Mouse (Mus musculus): ENCODE data around the gene Ptk6. TPM values are rescaled to one million over a fixed set of nuclear protein-coding genes. Genes with fewer than 3 reads are reported as not detected.
"Not testable (repeated sequence)": the region's sequence is repeated elsewhere in the genome, so short reads cannot be mapped to it uniquely, and the experiment has no call there.

Gene Ptk6
- total RNA-seq, 2 experiments from 2014 or later: 0.10 TPM; not detected in 1

DNA sequence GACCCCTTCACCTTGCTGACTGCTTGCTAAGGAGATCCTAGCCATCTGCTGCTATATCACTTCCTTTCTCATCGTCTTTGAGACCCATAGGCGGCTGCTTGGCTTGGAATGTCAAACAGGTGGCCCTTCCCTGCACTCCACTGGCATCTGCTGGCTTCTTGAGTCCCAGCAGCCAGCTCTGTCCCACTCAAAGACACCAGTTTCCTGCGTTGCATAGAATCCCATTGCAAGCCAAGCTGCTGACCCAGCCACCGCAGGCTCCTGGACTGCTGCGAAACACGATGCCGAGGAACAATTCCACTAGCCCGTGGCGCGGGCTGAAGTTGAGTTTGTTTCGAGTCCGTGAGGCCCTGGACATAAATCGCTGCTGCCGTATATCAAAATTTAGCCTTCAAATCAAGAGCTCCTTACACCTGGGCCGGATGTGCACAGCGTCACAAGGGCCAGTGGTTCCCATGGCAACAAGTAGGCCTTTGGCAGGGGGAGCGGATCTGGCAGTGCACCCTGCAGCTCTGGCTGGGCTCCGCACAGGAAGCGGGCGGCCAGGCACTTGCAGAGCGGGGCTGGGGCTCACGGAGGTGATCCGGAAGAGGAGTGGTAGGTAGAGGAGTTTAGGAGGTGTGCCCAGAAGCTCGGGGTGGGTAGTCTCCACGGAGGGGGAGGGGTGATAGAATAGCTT, 17.1 kb upstream of the Ptk6 start, which contains the start of gene Fndc11:
Gene Fndc11, plus strand, starts transcription at position 476 of the 679 bp plus-strand sequence.
- DNase-seq (ENCODE audit: low spot score in 2 of 2): peak in 1 of 2 experiments; percentile 58

- DNase-seq (ENCODE audit: low spot score in 2 of 2): no peak
These were observed 16.4 kb upstream of the Ptk6 start for GRCm38 (mm10) chr2:181218881-181219485.

DNA sequence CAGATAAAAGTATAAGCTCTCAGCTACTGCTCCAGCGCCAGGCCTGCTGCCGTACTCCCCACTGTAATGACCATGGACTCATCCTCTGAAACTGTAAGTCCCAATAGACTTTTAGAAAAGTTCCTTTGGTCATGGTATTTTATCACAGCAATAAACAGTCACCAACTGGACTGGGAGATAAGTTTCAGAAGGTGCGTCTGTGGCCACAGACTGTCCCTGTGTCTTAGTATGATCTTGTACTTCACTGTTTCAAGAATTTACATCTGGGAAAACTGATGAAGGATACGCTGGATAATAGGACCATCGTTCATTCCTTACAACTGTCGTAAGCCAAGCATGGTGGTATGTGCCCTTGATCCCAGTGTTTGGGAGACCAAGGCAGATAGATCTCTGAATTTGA, 13.4 kb upstream of the Ptk6 start:
- no peak for DNase-seq (ENCODE audit: low spot score in 2 of 2)

DNA sequence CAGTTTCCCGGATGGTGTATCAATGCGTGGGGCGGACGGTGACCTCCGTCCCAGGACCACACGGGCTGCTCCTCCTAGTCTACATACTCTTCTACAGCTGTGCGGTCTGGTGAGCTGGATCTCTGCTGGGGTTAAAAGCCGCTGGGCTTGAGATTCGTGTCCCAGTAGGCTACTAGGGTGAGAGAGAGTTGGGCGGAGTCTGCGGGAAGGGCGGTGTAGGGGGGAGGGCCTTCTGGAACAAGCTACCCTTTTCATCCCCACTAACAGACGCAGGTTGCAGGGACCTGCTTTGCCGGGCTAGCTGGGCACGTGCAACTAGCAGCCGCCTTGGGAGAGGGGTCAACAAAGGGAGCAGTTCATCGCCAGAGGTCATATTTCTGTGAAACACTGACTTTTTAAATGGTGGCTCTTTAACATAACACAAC, 10.4 kb upstream of the Ptk6 start, which contains the start of gene Srms:
Gene Srms, minus strand, starts transcription at position 165 of the 425 bp plus-strand sequence.
- no peak for DNase-seq (ENCODE audit: low spot score in 2 of 2)

- DNase-seq (ENCODE audit: low spot score in 2 of 2): no peak
These were observed 9.9 kb upstream of the Ptk6 start for GRCm38 (mm10) chr2:181212389-181213020.

DNA sequence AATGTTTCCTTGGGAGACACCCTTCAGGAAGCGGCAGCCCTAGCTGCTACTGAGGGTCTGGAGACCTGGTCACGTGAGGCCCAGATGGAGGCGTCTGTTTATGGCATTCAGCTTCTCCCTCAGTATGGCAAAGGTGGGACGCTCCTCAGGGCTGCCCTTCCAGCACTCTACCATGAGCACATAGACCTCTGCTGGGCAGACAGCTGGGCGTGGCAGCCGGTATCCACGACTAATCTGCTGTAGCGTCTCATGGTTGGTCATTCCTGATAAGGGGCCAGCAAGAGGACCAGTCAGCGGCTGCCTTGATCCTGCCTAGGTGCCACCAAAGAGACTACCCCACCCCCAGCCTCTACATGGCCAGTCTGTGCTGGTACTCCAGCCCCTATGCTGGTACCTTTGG, 3.5 kb upstream of the Ptk6 start:
- no peak for DNase-seq (ENCODE audit: low spot score in 2 of 2)

- DNase-seq (ENCODE audit: low spot score in 2 of 2): no peak
These were observed 3.1 kb upstream of the Ptk6 start for GRCm38 (mm10) chr2:181205678-181206077.

GRCm38 (mm10) chr2:181202886-181203285, 297 bp upstream of the Ptk6 start:
- no peak for DNase-seq (ENCODE audit: low spot score in 2 of 2)

DNA sequence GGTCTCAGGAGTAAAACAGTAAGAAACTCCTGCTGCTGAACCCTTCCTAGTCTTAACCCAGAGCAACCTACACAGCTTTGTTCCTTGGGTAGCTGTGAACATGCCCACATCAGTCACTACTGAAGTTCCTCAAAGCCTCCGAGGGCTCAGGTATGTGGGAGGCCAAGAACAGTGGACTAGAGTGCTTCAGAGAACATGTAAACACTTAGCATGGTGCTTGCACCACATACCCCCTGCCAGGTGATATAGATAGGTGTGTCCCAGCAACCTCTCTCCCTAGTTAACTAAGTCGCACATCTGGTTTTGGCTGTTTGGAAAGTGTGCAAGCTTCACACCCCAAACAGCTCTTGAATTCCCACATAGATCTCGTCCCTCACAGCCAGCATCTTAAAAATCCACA, 983 bp downstream of the Ptk6 start:
- no peak for DNase-seq (ENCODE audit: low spot score in 2 of 2)

GRCm38 (mm10) chr2:181196628-181197300, 5.8 kb downstream of the Ptk6 start:
- DNase-seq (ENCODE audit: low spot score in 2 of 2): no peak

DNA sequence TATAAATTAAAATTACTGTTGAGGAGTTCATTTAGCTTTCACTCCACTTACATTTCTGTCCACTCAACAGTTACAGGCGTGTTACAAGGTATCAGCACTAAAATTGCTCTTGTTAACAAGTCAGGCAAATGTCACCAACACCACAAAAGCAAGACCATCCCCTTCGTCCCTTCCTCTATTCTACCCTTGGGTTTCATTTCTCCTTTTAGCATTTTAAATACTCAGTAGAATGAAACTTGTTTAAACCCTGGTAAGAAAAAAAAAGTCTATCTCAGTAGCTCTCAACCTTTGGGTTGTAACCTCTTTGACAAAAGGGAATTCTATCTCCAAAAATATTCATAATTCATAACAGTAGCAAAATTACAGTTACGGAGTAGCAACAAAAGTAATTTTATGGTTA, 9.5 kb downstream of the Ptk6 start:
- DNase-seq (ENCODE audit: low spot score in 2 of 2): no peak

DNA sequence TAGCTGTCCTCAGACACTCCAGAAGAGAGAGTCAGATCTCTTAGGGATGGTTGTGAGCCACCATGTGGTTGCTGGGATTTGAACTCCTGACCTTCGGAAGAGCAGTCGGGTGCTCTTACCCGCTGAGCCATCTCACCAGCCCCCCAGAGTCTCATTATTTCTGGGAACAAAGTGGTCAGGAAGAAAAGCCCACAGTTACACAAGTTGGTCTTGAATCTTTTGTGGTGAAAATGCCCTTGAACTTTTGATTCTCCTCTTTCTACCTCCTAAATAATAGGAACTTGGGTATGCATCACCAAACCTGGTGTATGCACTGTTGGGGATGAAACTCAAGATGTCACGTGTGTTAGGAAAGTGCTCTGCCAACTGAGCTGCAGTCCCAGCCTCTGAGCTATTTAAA, 10.7 kb downstream of the Ptk6 start:
- no peak for DNase-seq (ENCODE audit: low spot score in 2 of 2)

DNA sequence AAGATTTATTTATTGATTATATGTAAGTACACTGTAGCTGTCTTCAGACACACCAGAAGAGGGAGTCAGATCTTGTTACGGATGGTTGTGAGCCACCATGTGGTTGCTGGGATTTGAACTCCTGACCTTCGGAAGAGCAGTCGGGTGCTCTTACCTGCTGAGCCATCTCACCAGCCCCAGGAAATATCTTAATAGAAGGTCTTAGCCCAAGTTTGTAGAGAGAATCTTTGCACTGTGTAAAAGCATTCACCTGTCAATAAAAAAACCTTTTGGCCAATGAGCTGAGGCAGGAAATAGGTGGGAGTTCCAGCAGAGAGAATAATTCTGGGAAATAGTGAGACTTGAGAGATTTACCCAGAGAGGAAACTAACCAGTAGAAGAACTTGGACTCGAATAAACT, 11.2 kb downstream of the Ptk6 start:
- not testable (repeated sequence) for DNase-seq (ENCODE audit: low spot score in 2 of 2)

DNA sequence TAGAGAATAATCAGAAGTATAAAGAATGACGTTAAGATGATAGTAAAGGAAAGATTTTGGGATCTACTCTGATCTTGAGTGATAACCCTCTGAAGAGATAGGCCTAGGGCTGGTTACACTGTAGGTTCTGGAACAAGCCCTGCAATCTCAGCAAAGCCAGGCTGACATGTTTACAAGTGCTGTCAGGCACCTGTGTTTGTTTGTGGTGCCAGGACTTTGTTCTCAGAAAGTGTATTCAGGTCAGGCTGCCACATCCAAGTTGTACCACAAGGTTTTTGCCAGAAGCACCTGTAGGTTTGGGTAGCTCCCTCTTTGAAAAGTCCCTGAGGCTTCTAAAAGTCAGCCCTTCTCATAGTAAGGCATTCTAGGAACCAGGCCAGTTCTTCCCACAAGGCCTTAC, 13.3 kb downstream of the Ptk6 start:
- no peak for DNase-seq (ENCODE audit: low spot score in 2 of 2)

GRCm38 (mm10) chr2:181188681-181189080, 13.9 kb downstream of the Ptk6 start:
- DNase-seq (ENCODE audit: low spot score in 2 of 2): no peak

DNA sequence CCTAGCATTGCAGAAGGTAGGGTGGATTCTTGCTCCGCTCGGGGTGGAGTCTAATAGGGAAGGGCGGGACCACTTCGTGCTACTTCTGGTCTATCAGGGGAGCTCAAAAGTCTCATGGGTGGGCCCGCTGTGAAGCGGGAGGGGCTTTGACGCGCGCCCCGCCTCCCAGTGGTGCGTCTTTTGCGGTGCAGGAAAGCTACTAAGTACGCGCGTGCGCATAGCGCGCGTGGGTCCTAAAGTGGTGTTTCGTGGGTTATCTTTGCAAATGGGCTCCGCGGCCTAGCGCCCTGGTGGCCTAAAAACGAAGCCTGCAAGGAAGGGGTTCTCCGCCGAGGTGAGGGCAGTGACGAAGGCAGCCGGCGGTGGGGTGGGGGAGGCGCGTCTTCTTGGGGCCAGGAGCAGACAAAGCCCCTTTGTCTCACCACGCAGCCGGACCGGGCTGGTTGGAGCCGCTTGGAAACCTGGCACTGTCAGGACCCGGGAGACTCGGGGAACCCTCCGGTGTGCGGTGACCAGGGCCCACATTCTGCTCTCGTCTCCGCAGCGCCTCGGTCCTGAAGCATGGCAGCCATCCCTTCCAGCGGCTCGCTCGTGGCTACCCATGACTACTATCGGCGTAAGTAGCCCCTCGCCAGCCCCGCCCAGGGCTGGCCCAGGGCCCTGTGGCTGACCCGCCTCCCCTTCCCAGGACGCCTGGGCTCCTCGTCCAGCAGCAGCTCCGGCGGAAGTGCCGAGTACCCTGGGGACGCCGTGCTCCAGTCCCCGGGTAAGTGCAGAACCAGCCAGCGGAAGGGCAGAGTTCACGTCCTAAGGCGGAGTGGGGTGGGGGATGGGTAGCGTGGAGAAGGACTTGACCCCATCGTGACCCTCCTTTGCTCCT, 15.2 kb downstream of the Ptk6 start, which contains the start of gene Ppdpf:
Gene Ppdpf, plus strand, starts transcription at position 127 of the 880 bp plus-strand sequence.
- DNase-seq (ENCODE audit: low spot score in 2 of 2): peak; percentile 77 to 89

DNA sequence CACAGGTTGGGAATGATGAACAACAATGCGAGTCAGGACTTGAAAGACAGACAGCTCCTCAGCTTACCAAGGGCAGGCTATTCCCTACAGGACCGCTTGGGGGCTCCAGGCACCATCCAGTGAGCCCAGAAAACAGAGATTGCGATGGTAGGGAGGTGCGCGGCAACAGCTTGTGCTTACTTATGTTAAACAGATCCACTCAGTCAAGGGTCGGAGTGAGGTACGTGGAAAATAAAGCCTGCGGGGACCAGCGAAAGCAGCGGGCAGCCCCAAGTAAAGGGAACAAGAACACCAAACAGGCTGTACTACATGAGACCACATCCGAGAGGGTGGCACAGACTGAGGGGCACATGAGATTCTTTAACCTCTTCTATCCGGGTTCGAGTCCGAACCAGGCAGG, 16.0 kb downstream of the Ptk6 start:
- DNase-seq (ENCODE audit: low spot score in 2 of 2): peak; percentile 50 to 81

GRCm38 (mm10) chr2:181180898-181181297, 21.7 kb downstream of the Ptk6 start:
- no peak for DNase-seq (ENCODE audit: low spot score in 2 of 2)

- no peak for DNase-seq (ENCODE audit: low spot score in 2 of 2)
These were observed 24.1 kb downstream of the Ptk6 start for GRCm38 (mm10) chr2:181178471-181178870.

- DNase-seq (ENCODE audit: low spot score in 2 of 2): no peak
These were observed 24.6 kb downstream of the Ptk6 start for GRCm38 (mm10) chr2:181178015-181178414.

DNA sequence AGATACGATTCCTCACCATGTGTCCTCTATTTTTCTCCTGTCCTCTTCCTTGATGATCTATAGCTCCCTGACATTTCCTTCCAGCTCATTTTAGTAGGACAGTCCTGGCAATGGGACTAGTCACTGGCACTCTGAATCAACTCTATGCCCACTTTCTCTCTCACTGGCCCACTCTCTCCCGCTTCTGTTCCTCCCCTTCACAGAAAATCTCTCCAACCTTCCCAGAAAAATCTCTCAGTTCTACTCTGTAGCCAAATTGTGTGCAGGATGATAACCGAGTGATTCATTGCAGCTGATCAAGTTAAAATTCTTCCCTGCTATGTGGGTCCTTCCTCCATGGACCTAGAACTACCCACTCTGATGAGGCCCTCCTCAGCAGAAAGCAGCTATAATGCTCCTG, 27.9 kb downstream of the Ptk6 start:
- no peak for DNase-seq (ENCODE audit: low spot score in 2 of 2)

Measured in gastrocnemius, postnatal 4 days (tissue).